Mouse (Mus musculus) G1E (cell line): Measurements from ENCODE around the gene Tmem38b. TPM values are rescaled to one million over a fixed set of nuclear protein-coding genes. Genes with fewer than 3 reads are reported as not detected.

ENCODE experiments used
- ATAC-seq: 2 replicates; pipeline ENCODE4 v1.8.0; 2016; ENCODE audit warnings: mild to moderate bottlenecking; ENCODE audit not compliant: insufficient number of reproducible peaks, poor library complexity, low FRiP score, severe bottlenecking; ENCODE audit errors: extremely low read depth
- DNase-seq: peaks from one replicate; pipeline ENCODE4 v3.0.0; 2012; ENCODE audit warnings: low spot score
- H3K27me3 ChIP-seq: 2 replicates; pipeline ENCODE4 v1.6.1; 2012; ENCODE audit warnings: mild to moderate bottlenecking, low read length, inconsistent platforms; ENCODE audit not compliant: insufficient read depth
- H3K36me3 ChIP-seq: replicated peaks from 2 replicates; pipeline ENCODE3; 2012; ENCODE audit warnings: mild to moderate bottlenecking, inconsistent platforms
- H3K4me1 ChIP-seq: 2 replicates; pipeline ENCODE4 v1.6.1; 2012; ENCODE audit warnings: low read depth, low read length, inconsistent platforms, mixed read lengths; ENCODE audit not compliant: insufficient read depth
- H3K4me3 ChIP-seq: 2 replicates; pipeline ENCODE4 v1.5.1; 2012; ENCODE audit warnings: low read depth, mild to moderate bottlenecking, inconsistent platforms, low read length, moderate library complexity, mixed read lengths
- H3K9me3 ChIP-seq: replicated peaks from 2 replicates; pipeline ENCODE4 v1.6.1; 2012; ENCODE audit warnings: inconsistent platforms
- CTCF ChIP-seq: IDR thresholded peaks from 2 replicates; pipeline ENCODE4 v1.5.1; 2012; ENCODE audit warnings: low read depth, low read length, inconsistent platforms, mixed read lengths
- GATA1 ChIP-seq: IDR thresholded peaks from 2 replicates; pipeline ENCODE4 v1.6.1; 2012; ENCODE audit warnings: borderline replicate concordance, low read length, inconsistent platforms, mixed read lengths
- GATA2 ChIP-seq: IDR thresholded peaks from 2 replicates; pipeline ENCODE4 v1.6.1; 2012; ENCODE audit warnings: low read depth, low read length, inconsistent platforms, borderline replicate concordance
- POLR2AphosphoS5 ChIP-seq: IDR thresholded peaks from 2 replicates; pipeline ENCODE4 v1.6.1; 2012; ENCODE audit warnings: low read depth, low read length, inconsistent platforms; ENCODE audit not compliant: insufficient replicate concordance
- TAL1 ChIP-seq: conservative IDR thresholded peaks from 2 replicates; pipeline ENCODE4 v1.6.1; 2012; ENCODE audit warnings: low read depth, low read length, inconsistent platforms, mixed read lengths
- polyA plus RNA-seq: library from polyadenylated mRNA; stranded (reverse); fragments of >175 nt; gene quantifications from 2 replicates; pipeline ENCODE4 v1.2.3, GENCODE M21; 2012
- total RNA-seq, 2 experiments: library from RNA; stranded (forward) in 1 of 2; stranded (reverse) in 1 of 2; fragments of 200-1000 nt in 1 of 2; fragments of >200 nt in 1 of 2; fragmentation: Nextera tagmentation in 1 of 2; gene quantifications; 2 replicates each; pipeline ENCODE4 v1.2.3; 2014 to 2017

The Tmem38b gene
- total and polyA plus RNA-seq, 3 experiments = 5.6 to 21.3 (median 15.8) TPM

- Histone ChIP-seq H3K4me3 (no peak overlapping the region), H3K36me3 (no peaks in the 10 kb centered on the region), H3K9me3 (no peaks in the 10 kb centered on the region), H3K4me1 (no peaks in the 10 kb centered on the region), H3K27me3 (peaks cover 6% of the 10 kb centered on the region; the same call in 1 of the 2 replicates)
- ATAC-seq = no peak
- DNase-seq = no peak
- no peak for TF ChIP-seq GATA1
- no peak for TF ChIP-seq POLR2AphosphoS5
- no peak for TF ChIP-seq CTCF
- no peak for TF ChIP-seq GATA2
- TF ChIP-seq TAL1 = no peak
Observed at GRCm38 (mm10) chr4:53882921-53883682, 57.3 kb downstream of the Tmem38b start.

DNA sequence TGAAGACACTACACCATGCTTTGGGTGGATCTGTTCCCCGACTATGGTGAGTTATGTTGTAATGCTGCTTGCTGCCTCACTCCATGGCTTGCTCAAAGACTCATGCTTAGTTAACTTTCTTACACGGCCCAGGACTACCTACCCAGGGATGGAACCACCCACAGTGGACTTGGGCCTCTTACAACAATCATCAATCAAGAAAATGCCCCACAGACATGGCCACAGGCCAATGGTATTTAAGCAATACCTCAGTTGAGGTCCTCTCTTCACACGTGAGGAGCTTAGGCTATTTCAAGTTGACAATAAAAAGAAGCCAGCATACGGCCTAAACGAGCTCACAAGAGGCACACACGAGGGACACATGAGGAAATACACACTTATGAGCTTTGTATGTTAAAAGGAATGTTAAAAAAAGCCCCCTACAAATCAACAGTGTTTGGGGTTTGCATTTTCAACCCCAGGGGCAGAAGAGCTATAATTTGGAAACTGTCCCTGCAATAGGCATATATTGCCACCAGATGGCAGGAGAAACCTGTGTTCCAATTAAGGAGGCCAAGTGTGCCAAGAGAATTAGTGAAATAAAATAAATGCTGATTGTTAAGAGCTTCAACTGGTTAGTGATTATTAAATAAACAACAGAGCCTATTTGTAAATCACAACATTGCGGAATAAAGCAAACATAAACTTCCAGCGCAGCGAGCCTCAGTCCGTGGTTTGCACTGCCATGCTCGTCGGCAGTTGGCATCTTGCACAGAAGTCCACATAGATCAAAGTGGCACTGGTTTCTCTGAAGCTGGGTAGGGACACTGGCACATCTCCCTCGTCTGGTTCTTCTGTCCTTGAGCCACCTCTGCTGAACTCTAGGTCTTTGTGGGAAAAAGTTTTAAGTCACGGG, 58.8 kb downstream of the Tmem38b start:
- Histone ChIP-seq H3K4me3 (no peak overlapping the region), H3K36me3 (no peaks in the 10 kb centered on the region), H3K4me1 (no peaks in the 10 kb centered on the region), H3K9me3 (no peaks in the 10 kb centered on the region), H3K27me3 (0 out of 2 replicates have a peak, but pooled peaks cover 3% of the 10 kb centered on the region)
- 0 out of 2 replicates have a peak, but pooled peaks have one; percentile 11 for TF ChIP-seq CTCF
- no peak for TF ChIP-seq GATA2
- no peak for TF ChIP-seq POLR2AphosphoS5
- no peak for TF ChIP-seq TAL1
- TF ChIP-seq GATA1 = no peak
- DNase-seq = peak; percentile 12
- ATAC-seq = no peak

DNA sequence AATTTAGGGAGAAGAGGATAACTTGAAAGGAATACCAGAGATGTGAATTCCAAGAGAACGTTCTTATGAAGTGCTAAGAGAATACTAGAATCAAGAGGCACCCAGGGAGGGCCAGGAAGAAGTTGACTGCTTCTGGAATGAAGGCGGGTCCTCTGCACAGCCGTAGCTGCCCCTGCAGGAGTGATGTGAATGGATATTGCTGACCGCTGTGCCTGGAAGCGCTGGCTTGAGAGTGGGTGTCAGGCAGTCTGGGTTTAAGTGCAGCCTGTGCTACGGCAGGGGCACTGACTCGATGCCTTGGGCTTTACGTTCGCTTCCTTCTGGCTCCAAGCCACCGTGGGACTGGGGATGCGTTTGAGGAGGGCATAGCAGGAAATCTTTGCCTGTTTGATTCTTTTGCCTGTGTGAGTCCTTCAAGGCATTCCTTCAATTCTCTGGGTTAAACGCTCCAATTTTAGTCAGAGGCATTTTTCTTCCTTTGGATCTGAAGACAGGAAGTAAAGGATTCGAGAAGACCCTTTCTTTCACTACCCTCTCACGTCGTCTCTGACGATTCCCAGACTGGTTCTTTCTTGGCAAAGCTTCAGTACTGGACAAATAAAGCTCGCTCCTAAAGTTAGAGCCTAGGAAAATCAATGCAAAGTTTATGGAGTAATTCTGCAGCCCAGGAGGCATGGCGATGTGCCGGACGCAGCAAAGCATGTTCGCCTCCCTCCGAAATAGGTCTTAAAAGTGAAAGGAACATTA, 60.7 kb downstream of the Tmem38b start:
- Histone ChIP-seq H3K9me3 (no peaks in the 10 kb centered on the region), H3K4me3 (no peak overlapping the region), H3K36me3 (no peaks in the 10 kb centered on the region), H3K4me1 (no peaks in the 10 kb centered on the region), H3K27me3 (0 out of 2 replicates have a peak, but pooled peaks cover 3% of the 10 kb centered on the region)
- TF ChIP-seq CTCF = no peak
- TF ChIP-seq TAL1 = no peak
- TF ChIP-seq GATA2 = no peak
- no peak for TF ChIP-seq POLR2AphosphoS5
- no peak for TF ChIP-seq GATA1
- DNase-seq (no peak), ATAC-seq (no peak)

DNA sequence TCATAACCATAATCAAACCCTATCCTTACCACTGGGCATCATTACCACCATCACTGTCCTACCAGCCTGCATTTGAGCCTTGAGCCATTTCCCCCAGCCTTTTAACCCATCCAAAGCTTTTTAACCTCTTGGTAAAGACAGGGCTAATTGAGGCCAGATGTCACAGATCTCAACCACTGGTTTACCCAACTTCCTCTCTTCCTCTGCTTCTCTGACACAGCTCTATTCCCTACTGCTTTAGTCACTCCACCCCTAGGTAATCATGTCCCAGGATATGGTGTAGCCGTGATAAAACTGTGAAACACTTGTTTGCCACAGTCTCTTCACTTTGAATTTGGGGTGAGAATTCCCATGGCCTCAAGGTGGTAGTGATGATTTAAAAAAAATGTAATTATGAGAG, 69.5 kb downstream of the Tmem38b start:
- Histone ChIP-seq H3K9me3 (no peaks in the 10 kb centered on the region), H3K4me3 (no peak overlapping the region), H3K4me1 (no peaks in the 10 kb centered on the region), H3K36me3 (no peaks in the 10 kb centered on the region), H3K27me3 (no peaks in the 10 kb centered on the region)
- ATAC-seq (no peak), DNase-seq (no peak)
- no peak for TF ChIP-seq POLR2AphosphoS5
- no peak for TF ChIP-seq CTCF
- no peak for TF ChIP-seq GATA2
- no peak for TF ChIP-seq GATA1
- no peak for TF ChIP-seq TAL1

DNA sequence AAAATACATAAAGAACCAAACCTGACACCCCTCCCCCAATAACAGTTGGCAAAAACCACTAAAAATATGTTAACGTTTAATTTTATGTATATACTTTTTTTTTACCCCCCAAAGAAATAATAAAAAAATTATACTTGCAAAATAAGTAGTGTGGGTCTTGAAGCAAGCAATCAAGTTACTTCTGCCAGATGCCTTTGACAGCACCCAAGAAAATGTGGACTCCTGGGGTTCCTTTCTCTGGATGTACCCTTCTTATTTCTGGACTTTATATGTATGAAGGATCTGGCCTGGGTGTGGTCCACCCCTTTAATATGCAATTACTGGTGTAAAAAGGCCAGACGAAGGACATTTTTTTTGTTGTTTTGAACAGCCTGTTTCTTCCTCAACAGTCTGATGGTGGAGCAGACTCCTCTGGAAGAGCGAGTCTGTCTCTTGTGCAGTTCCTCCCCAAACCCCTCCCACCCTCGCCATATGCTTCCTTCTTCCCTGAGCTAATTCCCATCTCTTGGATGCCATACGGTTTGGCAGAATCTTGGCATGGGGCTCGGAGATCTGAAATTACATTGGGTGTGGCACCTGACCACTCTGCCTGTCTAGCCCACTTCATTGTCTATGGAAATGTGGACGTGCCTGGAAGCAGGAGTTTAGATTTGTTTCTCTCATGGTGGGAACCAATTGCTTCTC, 70.4 kb downstream of the Tmem38b start:
- Histone ChIP-seq H3K27me3 (no peaks in the 10 kb centered on the region), H3K4me3 (no peak overlapping the region), H3K9me3 (no peaks in the 10 kb centered on the region), H3K36me3 (no peaks in the 10 kb centered on the region), H3K4me1 (no peaks in the 10 kb centered on the region)
- ATAC-seq = no peak
- TF ChIP-seq GATA2 (no peak), POLR2AphosphoS5 (no peak), CTCF (no peak), GATA1 (no peak), TAL1 (no peak)
- DNase-seq = no peak
